Mouse (Mus musculus) heart, postnatal 0 days (tissue): Measurements from ENCODE around the gene S100b. TPM values are rescaled to one million over a fixed set of nuclear protein-coding genes. Genes with fewer than 3 reads are reported as not detected.

Source experiments
- ATAC-seq: fragments of 200-750 bp; cut with Nextera tagmentation; 2 replicates; pipeline ENCODE4 v1.8.0; 2017; ENCODE audit warnings: low read depth, moderate number of reproducible peaks, moderate library complexity; ENCODE audit not compliant: insufficient read depth
- DNase-seq: peaks from one replicate; pipeline ENCODE4 v3.0.0-alpha.2; 2016; ENCODE audit warnings: low spot score
- H3K27ac ChIP-seq: fragments of 300-500 bp; sonication (generic); 2 replicates; pipeline ENCODE4 v1.5.1; 2014; ENCODE audit warnings: low read depth, mild to moderate bottlenecking
- H3K27me3 ChIP-seq: fragments of 300-500 bp; sonication (generic); 2 replicates; pipeline ENCODE4 v1.6.1; 2014; ENCODE audit warnings: low read length, mixed read lengths; ENCODE audit not compliant: control insufficient read depth, insufficient read depth
- H3K36me3 ChIP-seq: fragments of 300-500 bp; sonication (generic); replicated peaks from 2 replicates; pipeline ENCODE4 v1.6.1; 2014; ENCODE audit warnings: low read length, mixed read lengths; ENCODE audit not compliant: control insufficient read depth, insufficient read depth
- H3K4me1 ChIP-seq: fragments of 300-500 bp; sonication (generic); 2 replicates; pipeline ENCODE4 v1.6.1; 2014; ENCODE audit warnings: antibody characterized with exemption; ENCODE audit not compliant: control insufficient read depth, insufficient read depth
- H3K4me2 ChIP-seq: fragments of 300-500 bp; sonication (generic); 2 replicates; pipeline ENCODE4 v1.6.1; 2014; ENCODE audit warnings: low read depth, mild to moderate bottlenecking, low read length, moderate library complexity
- H3K4me3 ChIP-seq: fragments of 300-500 bp; sonication (generic); 2 replicates; pipeline ENCODE4 v1.5.1; 2014; ENCODE audit warnings: low read depth, low read length
- H3K9ac ChIP-seq: fragments of 300-500 bp; sonication (generic); replicated peaks from 2 replicates; pipeline ENCODE4 v1.6.1; 2014; ENCODE audit warnings: low read depth, low read length, mixed read lengths
- H3K9me3 ChIP-seq: fragments of 300-500 bp; sonication (generic); replicated peaks from 2 replicates; pipeline ENCODE4 v1.6.1; 2016; ENCODE audit warnings: low read length; ENCODE audit not compliant: control insufficient read depth
- CTCF ChIP-seq: IDR thresholded peaks from 2 replicates; pipeline ENCODE4 v1.5.1; 2016; ENCODE audit warnings: antibody characterized with exemption, control low read depth, low read depth
- EP300 ChIP-seq: IDR thresholded peaks from 2 replicates; pipeline ENCODE4 v1.6.1; 2016; ENCODE audit warnings: antibody characterized with exemption, low read depth
- WGBS: fragments of 180-500 bp; shearing (Covaris S2); extraction: QIAGEN DNeasy Blood & Tissue Kit; methylation state at CpG from one replicate; pipeline ENCODE4 v1.1.7; 2014; 5-methylcytosine and 5-hydroxymethylcytosine counted together
- polyA plus RNA-seq: library from polyadenylated mRNA; unstranded; fragments of >200 nt; fragmentation: Nextera tagmentation; extraction: Ambion mirVana; gene quantifications from 2 replicates; pipeline ENCODE4 v1.2.1, GENCODE M21; 2015
- total RNA-seq: library from RNA; depleted of rRNA; stranded (reverse); fragments of >200 nt; gene quantifications from 2 replicates; pipeline ENCODE4 v1.2.3, GENCODE M21; 2014; ENCODE audit warnings: low replicate concordance

S100b gene
- total and polyA plus RNA-seq, 2 experiments from 2014 or later = 0.70 TPM; not detected in 1

DNA sequence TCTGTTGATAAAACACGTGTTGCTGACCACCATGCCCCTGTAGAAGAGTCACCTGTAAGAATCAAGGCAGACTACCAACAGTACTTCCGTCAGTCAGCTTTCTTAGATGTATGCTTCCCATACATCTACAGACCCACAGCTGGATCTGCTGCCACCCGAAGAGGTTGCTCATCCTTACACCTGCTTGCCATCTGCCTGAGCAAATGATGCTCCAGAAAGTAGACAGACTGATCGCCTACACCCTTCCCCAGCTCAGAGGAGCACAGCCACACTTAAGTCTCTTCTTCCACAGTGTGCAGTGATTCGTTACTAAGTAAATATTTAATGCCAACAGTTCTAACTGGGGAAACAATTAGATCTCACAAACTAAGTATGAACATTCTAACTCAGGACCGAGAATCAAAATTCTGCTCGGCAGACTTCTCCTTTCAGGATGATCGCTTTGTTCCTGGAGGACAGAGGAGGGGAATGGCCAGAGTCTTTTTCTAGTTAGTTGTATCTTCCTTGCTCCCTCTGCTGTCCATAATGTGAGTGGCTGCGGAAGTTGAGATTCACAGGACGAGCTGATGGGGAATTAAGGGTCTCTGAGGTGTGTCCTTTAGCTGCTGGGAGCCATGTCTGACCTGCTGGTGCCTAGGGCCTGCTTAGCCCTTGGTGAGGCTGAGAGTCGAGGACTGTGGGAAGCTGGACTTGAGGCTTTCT lies 6.9 kb downstream of the S100b start:
- DNase-seq = peak; percentile 39
- H3K4me2 ChIP-seq = no peak overlapping the region
- no peak overlapping the region for H3K9ac ChIP-seq
- H3K36me3 ChIP-seq = peaks cover 13% of the 10 kb centered on the region
- peaks cover 15% of the 10 kb centered on the region for H3K4me1 ChIP-seq
- H3K27ac ChIP-seq = no peak overlapping the region
- no peaks in the 10 kb centered on the region for H3K9me3 ChIP-seq
- no peak overlapping the region for H3K4me3 ChIP-seq
- ATAC-seq = no peak
- 54% methylated on average over 11 of the region's 11 CpGs for WGBS
- TF ChIP-seq EP300 (no peak), CTCF (peak; percentile 46)
- H3K27me3 ChIP-seq = no peaks in the 10 kb centered on the region

- Histone ChIP-seq H3K9me3 (no peaks in the 10 kb centered on the region), H3K4me3 (no peak overlapping the region), H3K36me3 (peaks cover 22% of the 10 kb centered on the region), H3K9ac (no peak overlapping the region), H3K27ac (no peak overlapping the region), H3K4me2 (no peak overlapping the region), H3K27me3 (no peaks in the 10 kb centered on the region), H3K4me1 (peaks cover 15% of the 10 kb centered on the region)
- TF ChIP-seq EP300 (no peak), CTCF (no peak)
- ATAC-seq (no peak), DNase-seq (no peak)
- WGBS = 63% methylated on average over 3 of the region's 3 CpGs
These were observed 7.8 kb downstream of the S100b start for GRCm38 (mm10) chr10:76261447-76261846.

DNA sequence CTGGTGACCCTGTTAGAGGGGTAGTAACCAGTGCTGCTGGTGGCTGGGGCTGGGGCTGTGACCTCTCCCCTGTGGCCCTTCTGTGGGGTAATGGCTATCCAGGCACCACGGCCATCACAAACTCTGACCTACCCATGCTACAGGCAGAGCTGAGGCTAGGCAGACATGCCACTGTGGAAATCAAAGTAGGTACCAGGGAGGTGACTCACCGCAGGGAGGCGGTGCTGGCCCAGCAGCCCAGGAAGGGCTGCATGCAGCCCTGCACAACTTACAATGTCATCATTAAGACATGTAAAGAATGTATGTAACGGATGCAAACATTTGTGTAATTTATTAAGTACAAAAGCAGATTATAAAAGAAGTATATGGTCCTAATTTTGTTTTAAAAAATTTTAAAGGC lies 8.8 kb downstream of the S100b start:
- TF ChIP-seq CTCF = no peak
- no peak for TF ChIP-seq EP300
- Histone ChIP-seq H3K27me3 (no peaks in the 10 kb centered on the region), H3K4me1 (peaks cover 10% of the 10 kb centered on the region), H3K9me3 (no peaks in the 10 kb centered on the region), H3K4me3 (no peak overlapping the region), H3K9ac (no peak overlapping the region), H3K4me2 (no peak overlapping the region), H3K36me3 (peaks cover 25% of the 10 kb centered on the region), H3K27ac (no peak overlapping the region)
- ATAC-seq (no peak), DNase-seq (no peak)
- 54% methylated on average over 4 of the region's 4 CpGs for WGBS

- Histone ChIP-seq H3K4me2 (no peak overlapping the region), H3K9ac (no peak overlapping the region), H3K4me1 (no peaks in the 10 kb centered on the region), H3K9me3 (no peaks in the 10 kb centered on the region), H3K27ac (no peak overlapping the region), H3K27me3 (no peaks in the 10 kb centered on the region), H3K4me3 (no peak overlapping the region), H3K36me3 (peaks cover 83% of the 10 kb centered on the region)
- WGBS = 37% methylated on average over 8 of the region's 8 CpGs
- TF ChIP-seq CTCF (peak; percentile 62), EP300 (no peak)
- peak; percentile 44 for ATAC-seq
- no peak for DNase-seq
These were observed 17.6 kb downstream of the S100b start for GRCm38 (mm10) chr10:76271238-76271637.

- no peak overlapping the region for H3K4me2 ChIP-seq
- 63% methylated on average over 10 of the region's 10 CpGs for WGBS
- no peaks in the 10 kb centered on the region for H3K4me1 ChIP-seq
- no peak for DNase-seq
- no peak for TF ChIP-seq EP300
- no peak for TF ChIP-seq CTCF
- H3K9me3 ChIP-seq = no peaks in the 10 kb centered on the region
- H3K36me3 ChIP-seq = peaks cover 84% of the 10 kb centered on the region
- no peak overlapping the region for H3K9ac ChIP-seq
- ATAC-seq = no peak
- H3K27ac ChIP-seq = no peak overlapping the region
- H3K27me3 ChIP-seq = no peaks in the 10 kb centered on the region
- no peak overlapping the region for H3K4me3 ChIP-seq
These were observed 21.6 kb downstream of the S100b start for GRCm38 (mm10) chr10:76275256-76275655.

- Histone ChIP-seq H3K27ac (no peak overlapping the region), H3K4me2 (no peak overlapping the region), H3K36me3 (peaks cover 87% of the 10 kb centered on the region), H3K9ac (no peak overlapping the region), H3K27me3 (no peaks in the 10 kb centered on the region), H3K4me1 (no peaks in the 10 kb centered on the region), H3K4me3 (no peak overlapping the region), H3K9me3 (no peaks in the 10 kb centered on the region)
- 54% methylated on average over 5 of the region's 5 CpGs for WGBS
- ATAC-seq (no peak), DNase-seq (no peak)
- TF ChIP-seq EP300 (no peak), CTCF (no peak)
These were observed 25.0 kb downstream of the S100b start for GRCm38 (mm10) chr10:76278541-76279097.
